Mouse (Mus musculus) retina, postnatal 7 days (tissue): ENCODE measurements around the gene Acsm5.
"Not testable (repeated sequence)": the region's sequence is repeated elsewhere in the genome, so short reads cannot be mapped to it uniquely, and the experiment has no call there.

ENCODE experiments used
- DNase-seq: peaks from one replicate; pipeline ENCODE4 v3.0.0-alpha.2; 2012; ENCODE audit warnings: low read depth, low spot score

The Acsm5 gene

DNA sequence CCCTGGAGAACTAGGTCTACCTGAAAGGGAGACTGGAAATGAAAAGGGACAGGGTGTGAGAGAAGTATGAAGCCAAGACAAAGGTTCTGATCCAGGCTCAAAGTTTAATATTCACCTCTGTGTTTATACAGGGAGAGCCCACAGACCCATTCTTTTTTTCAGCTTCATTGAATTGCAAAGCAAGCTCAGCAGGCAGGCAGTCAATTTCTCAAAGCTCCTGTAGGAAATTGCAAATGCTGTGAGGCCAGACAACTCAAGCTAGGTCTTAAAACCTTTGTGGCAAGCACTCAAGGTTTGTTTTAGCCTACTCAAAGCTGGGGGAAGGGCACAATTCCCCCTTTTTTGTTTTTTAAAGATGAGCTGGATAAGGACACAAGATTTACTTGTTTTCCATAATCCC is 26.3 kb downstream of the Acsm5 start:
- no peak for DNase-seq

GRCm38 (mm10) chr7:119550471-119551222 is 31.4 kb downstream of the Acsm5 start:
- DNase-seq = no peak

- no peak for DNase-seq
Observed at GRCm38 (mm10) chr7:119554040-119554439, 34.8 kb downstream of the Acsm5 start, which contains the start of gene Acsm2. Gene Acsm2, plus strand, starts transcription at chr7:119554340.

- no peak for DNase-seq
Observed at GRCm38 (mm10) chr7:119559789-119560451, 40.7 kb downstream of the Acsm5 start.

- DNase-seq = no peak
Observed at GRCm38 (mm10) chr7:119560452-119560835, 41.2 kb downstream of the Acsm5 start.

DNA sequence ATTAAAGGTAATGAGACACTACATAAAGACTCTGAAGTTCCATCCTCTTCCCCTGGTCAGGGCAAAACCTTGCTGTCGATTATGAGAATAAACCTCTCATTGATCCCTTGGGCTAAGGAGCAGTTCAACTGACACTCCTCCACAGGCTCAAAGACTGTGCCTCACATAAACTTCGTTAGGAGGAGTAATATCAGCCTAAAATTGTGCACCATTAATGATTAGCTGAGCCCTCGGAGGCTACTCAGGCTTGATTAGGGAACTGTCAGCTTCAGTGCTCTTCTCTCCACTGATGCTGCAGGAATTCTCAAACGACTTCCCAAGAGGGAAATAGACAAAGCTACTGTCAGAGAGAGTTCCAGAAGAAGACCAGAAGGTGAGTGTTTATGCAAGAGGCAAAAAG is 42.2 kb downstream of the Acsm5 start:
- no peak for DNase-seq

DNA sequence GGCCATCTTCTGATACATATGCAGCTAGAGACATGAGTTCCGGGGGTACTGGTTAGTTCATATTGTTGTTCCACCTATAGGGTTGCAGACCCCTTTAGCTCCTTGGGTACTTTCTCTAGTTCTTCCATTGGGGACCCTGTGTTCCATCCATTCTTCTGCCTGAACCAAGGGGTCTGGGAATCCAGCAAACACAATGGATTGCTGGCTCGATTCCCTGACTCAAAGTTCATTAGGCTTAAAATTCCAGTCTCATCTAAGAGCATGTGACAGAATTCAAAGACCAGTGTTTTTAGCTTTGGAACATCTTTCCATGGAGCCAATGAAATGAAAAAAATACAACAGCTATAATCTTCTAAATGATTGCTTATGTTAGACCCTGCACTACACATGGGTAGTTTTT is 43.2 kb downstream of the Acsm5 start:
- not testable (repeated sequence) for DNase-seq

- no peak for DNase-seq
Observed at GRCm38 (mm10) chr7:119594530-119595107, 75.4 kb downstream of the Acsm5 start.
